Mouse (Mus musculus): ENCODE data around the gene Tet2. TPM values are rescaled to one million over a fixed set of nuclear protein-coding genes. Genes with fewer than 3 reads are reported as not detected.
A peak's percentile ranks its signal among the peaks of the same experiment; 100 is the strongest.
"Not testable (repeated sequence)": the region's sequence is repeated elsewhere in the genome, so short reads cannot be mapped to it uniquely, and the experiment has no call there.

Tet2 gene
- polyA plus RNA-seq (2014; fragmentation: Nextera tagmentation; extraction: Ambion mirVana): 17.9 and 19.7 TPM in 2 replicates

- ATAC-seq (replicated peaks; ENCODE audit: low FRiP score, low TSS enrichment, low read depth): peak; percentile 82
- Histone ChIP-seq H3K9ac (ENCODE audit: low read length) (peak within 1 kb of the TSS; percentile 90), H3K4me1 (replicated peaks; ENCODE audit: control insufficient read depth, insufficient read depth, low read length) (0 out of 2 replicates have a peak, but pooled peaks cover 14% of the 10 kb centered on the region), H3K36me3 (ENCODE audit: control insufficient read depth, insufficient read depth, low read length) (no peaks in the 10 kb centered on the region), H3K27me3 (replicated peaks; ENCODE audit: control insufficient read depth, insufficient read depth, low read length) (no peaks in the 10 kb centered on the region), H3K4me3 (ENCODE audit: low read depth, low read length) (peak within 1 kb of the TSS; percentile 84), H3K4me2 (ENCODE audit: low read length) (peak within 1 kb of the TSS; percentile 71), H3K27ac (ENCODE audit: low read depth) (peak within 1 kb of the TSS; percentile 95), H3K9me3 (ENCODE audit: control insufficient read depth, low read length) (no peaks in the 10 kb centered on the region)
- DNase-seq (ENCODE audit: low spot score): peak; percentile 87
- WGBS: under 1% methylated on average over 61 of the region's 73 CpGs
Measured at GRCm38 (mm10) chr3:133544551-133545303, at the start of gene Tet2. TSS of gene Tet2 (minus strand) at chr3:133545139.

GRCm38 (mm10) chr3:133592995-133593394, 48.1 kb upstream of the Tet2 start:
- not testable (repeated sequence) for ATAC-seq (replicated peaks; ENCODE audit: low FRiP score, low TSS enrichment, low read depth); H3K4me2 ChIP-seq (ENCODE audit: low read length); H3K4me3 ChIP-seq (ENCODE audit: low read depth, low read length); H3K4me1 ChIP-seq (replicated peaks; ENCODE audit: control insufficient read depth, insufficient read depth, low read length); DNase-seq (ENCODE audit: low spot score); H3K36me3 ChIP-seq (ENCODE audit: control insufficient read depth, insufficient read depth, low read length); H3K9me3 ChIP-seq (ENCODE audit: control insufficient read depth, low read length); H3K27me3 ChIP-seq (replicated peaks; ENCODE audit: control insufficient read depth, insufficient read depth, low read length); H3K9ac ChIP-seq (ENCODE audit: low read length); H3K27ac ChIP-seq (ENCODE audit: low read depth)
- 86% methylated on average over 2 of the region's 2 CpGs for WGBS

GRCm38 (mm10) chr3:133590506-133591152, 45.7 kb upstream of the Tet2 start:
- no peak for DNase-seq (ENCODE audit: low spot score)
- ATAC-seq (replicated peaks; ENCODE audit: low FRiP score, low TSS enrichment, low read depth): no peak
- Histone ChIP-seq H3K27ac (ENCODE audit: low read depth) (no peak overlapping the region), H3K9ac (ENCODE audit: low read length) (no peak overlapping the region), H3K27me3 (replicated peaks; ENCODE audit: control insufficient read depth, insufficient read depth, low read length) (no peaks in the 10 kb centered on the region), H3K4me1 (replicated peaks; ENCODE audit: control insufficient read depth, insufficient read depth, low read length) (no peaks in the 10 kb centered on the region), H3K4me3 (ENCODE audit: low read depth, low read length) (no peak overlapping the region), H3K4me2 (ENCODE audit: low read length) (no peak overlapping the region), H3K36me3 (ENCODE audit: control insufficient read depth, insufficient read depth, low read length) (no peaks in the 10 kb centered on the region), H3K9me3 (ENCODE audit: control insufficient read depth, low read length) (no peaks in the 10 kb centered on the region)
- WGBS: 87% methylated on average over 7 of the region's 7 CpGs

- H3K27me3 ChIP-seq (replicated peaks; ENCODE audit: control insufficient read depth, insufficient read depth, low read length): no peaks in the 10 kb centered on the region
- H3K36me3 ChIP-seq (ENCODE audit: control insufficient read depth, insufficient read depth, low read length): no peaks in the 10 kb centered on the region
- no peak overlapping the region for H3K4me3 ChIP-seq (ENCODE audit: low read depth, low read length)
- 90% methylated on average over 2 of the region's 2 CpGs for WGBS
- no peak overlapping the region for H3K27ac ChIP-seq (ENCODE audit: low read depth)
- H3K4me1 ChIP-seq (replicated peaks; ENCODE audit: control insufficient read depth, insufficient read depth, low read length): no peaks in the 10 kb centered on the region
- no peak overlapping the region for H3K9ac ChIP-seq (ENCODE audit: low read length)
- ATAC-seq (replicated peaks; ENCODE audit: low FRiP score, low TSS enrichment, low read depth): no peak
- DNase-seq (ENCODE audit: low spot score): no peak
- no peak overlapping the region for H3K4me2 ChIP-seq (ENCODE audit: low read length)
- H3K9me3 ChIP-seq (ENCODE audit: control insufficient read depth, low read length): no peaks in the 10 kb centered on the region
Measured at GRCm38 (mm10) chr3:133585010-133585409, 40.1 kb upstream of the Tet2 start.

GRCm38 (mm10) chr3:133583411-133584025, 38.6 kb upstream of the Tet2 start:
- no peak overlapping the region for H3K27ac ChIP-seq (ENCODE audit: low read depth)
- H3K9me3 ChIP-seq (ENCODE audit: control insufficient read depth, low read length): no peaks in the 10 kb centered on the region
- no peak overlapping the region for H3K4me2 ChIP-seq (ENCODE audit: low read length)
- no peak overlapping the region for H3K9ac ChIP-seq (ENCODE audit: low read length)
- no peak for DNase-seq (ENCODE audit: low spot score)
- no peaks in the 10 kb centered on the region for H3K27me3 ChIP-seq (replicated peaks; ENCODE audit: control insufficient read depth, insufficient read depth, low read length)
- no peaks in the 10 kb centered on the region for H3K36me3 ChIP-seq (ENCODE audit: control insufficient read depth, insufficient read depth, low read length)
- no peak overlapping the region for H3K4me3 ChIP-seq (ENCODE audit: low read depth, low read length)
- no peak for ATAC-seq (replicated peaks; ENCODE audit: low FRiP score, low TSS enrichment, low read depth)
- no peaks in the 10 kb centered on the region for H3K4me1 ChIP-seq (replicated peaks; ENCODE audit: control insufficient read depth, insufficient read depth, low read length)
- 89% methylated on average over 9 of the region's 9 CpGs for WGBS

- DNase-seq (ENCODE audit: low spot score) (no peak), ATAC-seq (replicated peaks; ENCODE audit: low FRiP score, low TSS enrichment, low read depth) (no peak)
- Histone ChIP-seq H3K27me3 (replicated peaks; ENCODE audit: control insufficient read depth, insufficient read depth, low read length) (no peaks in the 10 kb centered on the region), H3K9me3 (ENCODE audit: control insufficient read depth, low read length) (no peaks in the 10 kb centered on the region), H3K36me3 (ENCODE audit: control insufficient read depth, insufficient read depth, low read length) (no peaks in the 10 kb centered on the region), H3K4me1 (replicated peaks; ENCODE audit: control insufficient read depth, insufficient read depth, low read length) (no peaks in the 10 kb centered on the region), H3K4me3 (ENCODE audit: low read depth, low read length) (no peak overlapping the region), H3K27ac (ENCODE audit: low read depth) (no peak overlapping the region), H3K9ac (ENCODE audit: low read length) (no peak overlapping the region), H3K4me2 (ENCODE audit: low read length) (no peak overlapping the region)
- 74% methylated on average over 4 of the region's 4 CpGs for WGBS
Measured at GRCm38 (mm10) chr3:133582969-133583368, 38.0 kb upstream of the Tet2 start.

GRCm38 (mm10) chr3:133582096-133582495, 37.2 kb upstream of the Tet2 start:
- H3K27ac ChIP-seq (ENCODE audit: low read depth): no peak overlapping the region
- no peaks in the 10 kb centered on the region for H3K4me1 ChIP-seq (replicated peaks; ENCODE audit: control insufficient read depth, insufficient read depth, low read length)
- no peaks in the 10 kb centered on the region for H3K9me3 ChIP-seq (ENCODE audit: control insufficient read depth, low read length)
- no peak overlapping the region for H3K9ac ChIP-seq (ENCODE audit: low read length)
- WGBS: 84% methylated on average over 5 of the region's 5 CpGs
- ATAC-seq (replicated peaks; ENCODE audit: low FRiP score, low TSS enrichment, low read depth) (no peak), DNase-seq (ENCODE audit: low spot score) (no peak)
- H3K27me3 ChIP-seq (replicated peaks; ENCODE audit: control insufficient read depth, insufficient read depth, low read length): no peaks in the 10 kb centered on the region
- no peaks in the 10 kb centered on the region for H3K36me3 ChIP-seq (ENCODE audit: control insufficient read depth, insufficient read depth, low read length)
- no peak overlapping the region for H3K4me3 ChIP-seq (ENCODE audit: low read depth, low read length)
- H3K4me2 ChIP-seq (ENCODE audit: low read length): no peak overlapping the region

GRCm38 (mm10) chr3:133581541-133581940, 36.6 kb upstream of the Tet2 start:
- Histone ChIP-seq H3K27ac (ENCODE audit: low read depth) (no peak overlapping the region), H3K4me1 (replicated peaks; ENCODE audit: control insufficient read depth, insufficient read depth, low read length) (no peaks in the 10 kb centered on the region), H3K9me3 (ENCODE audit: control insufficient read depth, low read length) (no peaks in the 10 kb centered on the region), H3K4me3 (ENCODE audit: low read depth, low read length) (no peak overlapping the region), H3K4me2 (ENCODE audit: low read length) (no peak overlapping the region), H3K9ac (ENCODE audit: low read length) (no peak overlapping the region), H3K36me3 (ENCODE audit: control insufficient read depth, insufficient read depth, low read length) (no peaks in the 10 kb centered on the region), H3K27me3 (replicated peaks; ENCODE audit: control insufficient read depth, insufficient read depth, low read length) (no peaks in the 10 kb centered on the region)
- 87% methylated on average over 4 of the region's 4 CpGs for WGBS
- DNase-seq (ENCODE audit: low spot score) (no peak), ATAC-seq (replicated peaks; ENCODE audit: low FRiP score, low TSS enrichment, low read depth) (no peak)
